Mouse (Mus musculus) right cerebral cortex, postnatal 10 days (tissue): ENCODE measurements at regions not wholly inside any gene's neighbourhood (a gene's known extent, or its start where the extent isn't known, plus 50 kb on each side); places are given as distances from the start of the nearest gene placed in this dataset.
"Not testable (repeated sequence)": the region's sequence is repeated elsewhere in the genome, so short reads cannot be mapped to it uniquely, and the experiment has no call there.

Source experiments
- DNase-seq, 2 experiments: peaks; one replicate each; pipeline ENCODE4 v3.0.0; 2021; ENCODE audit warnings: low spot score in 2 of 2

GRCm38 (mm10) chr2:171592315-171592714 is 451.0 kb downstream of the Cbln4 start:
- DNase-seq = no peak

GRCm38 (mm10) chr2:171588158-171588557 is 455.1 kb downstream of the Cbln4 start:
- DNase-seq = no peak

GRCm38 (mm10) chr2:171587635-171588034 is 455.6 kb downstream of the Cbln4 start:
- DNase-seq = peak; percentile 53 to 58

- no peak for DNase-seq
Observed at GRCm38 (mm10) chr2:171586853-171587220, 456.4 kb downstream of the Cbln4 start.

GRCm38 (mm10) chr2:171586217-171586852 is 456.9 kb downstream of the Cbln4 start:
- DNase-seq = peak; percentile 63 to 68

GRCm38 (mm10) chr2:171574360-171574759 is 468.9 kb downstream of the Cbln4 start:
- DNase-seq = no peak

- no peak for DNase-seq
Observed at GRCm38 (mm10) chr2:171562656-171563055, 480.6 kb downstream of the Cbln4 start.

GRCm38 (mm10) chr2:171542768-171543167 is 500.5 kb downstream of the Cbln4 start:
- not testable (repeated sequence) for DNase-seq

- DNase-seq = no peak
Observed at GRCm38 (mm10) chr2:171514876-171515275, 528.4 kb downstream of the Cbln4 start.

- DNase-seq = no peak
Observed at GRCm38 (mm10) chr2:171496620-171497019, 546.6 kb downstream of the Cbln4 start.

GRCm38 (mm10) chr2:171493741-171494140 is 549.5 kb downstream of the Cbln4 start:
- peak; percentile 35 to 63 for DNase-seq

- DNase-seq = peak; percentile 32 to 44
Observed at GRCm38 (mm10) chr2:171487284-171487683, 556.0 kb downstream of the Cbln4 start.

- peak; percentile 27 to 47 for DNase-seq
Observed at GRCm38 (mm10) chr2:171453241-171453640, 590.0 kb downstream of the Cbln4 start.

- no peak for DNase-seq
Observed at GRCm38 (mm10) chr2:171406057-171406456, 637.2 kb downstream of the Cbln4 start.

- no peak for DNase-seq
Observed at GRCm38 (mm10) chr2:171388936-171389335, 654.3 kb downstream of the Cbln4 start.

- peak; percentile 64 to 76 for DNase-seq
Observed at GRCm38 (mm10) chr2:171373457-171373856, 641.9 kb downstream of the Dok5 start.

- no peak for DNase-seq
Observed at GRCm38 (mm10) chr2:171373016-171373415, 641.4 kb downstream of the Dok5 start.

- no peak for DNase-seq
Observed at GRCm38 (mm10) chr2:171371751-171372150, 640.1 kb downstream of the Dok5 start.

GRCm38 (mm10) chr2:171365553-171365952 is 633.9 kb downstream of the Dok5 start:
- DNase-seq = no peak

- no peak for DNase-seq
Observed at GRCm38 (mm10) chr2:171364621-171365020, 633.0 kb downstream of the Dok5 start.

GRCm38 (mm10) chr2:171363381-171363780 is 631.8 kb downstream of the Dok5 start:
- no peak for DNase-seq

- DNase-seq = peak in 1 of 2 experiments; percentile 40
Observed at GRCm38 (mm10) chr2:171358071-171358760, 626.6 kb downstream of the Dok5 start.

GRCm38 (mm10) chr2:171348156-171348555 is 616.5 kb downstream of the Dok5 start:
- no peak for DNase-seq
